Mouse (Mus musculus) stomach, embryonic 14.5 days (tissue): ENCODE measurements around the gene Ppm1l. TPM values are rescaled to one million over a fixed set of nuclear protein-coding genes. Genes with fewer than 3 reads are reported as not detected.

ENCODE experiments used
- ATAC-seq: fragments of 200-750 bp; cut with Nextera tagmentation; 2 replicates; pipeline ENCODE4 v1.8.0; 2017; ENCODE audit warnings: low read depth, moderate TSS enrichment; ENCODE audit not compliant: insufficient number of reproducible peaks, insufficient read depth, low FRiP score
- H3K27ac ChIP-seq: fragments of 300-500 bp; sonication (generic); 2 replicates; pipeline ENCODE4 v1.5.1; 2014; ENCODE audit warnings: mild to moderate bottlenecking, low read length, moderate library complexity, mixed read lengths
- H3K27me3 ChIP-seq: fragments of 300-500 bp; sonication (generic); 2 replicates; pipeline ENCODE4 v1.6.1; 2014; ENCODE audit warnings: low read length, control low read depth, mixed read lengths; ENCODE audit not compliant: control insufficient read depth, insufficient read depth
- H3K36me3 ChIP-seq: fragments of 300-500 bp; sonication (generic); 2 replicates; pipeline ENCODE4 v1.6.1; 2014; ENCODE audit warnings: mild to moderate bottlenecking, control low read depth, low read length, moderate library complexity, mixed read lengths; ENCODE audit not compliant: control insufficient read depth, insufficient read depth
- H3K4me1 ChIP-seq: fragments of 300-500 bp; sonication (generic); 2 replicates; pipeline ENCODE4 v1.6.1; 2014; ENCODE audit warnings: low read length, control low read depth, mixed read lengths; ENCODE audit not compliant: control insufficient read depth, insufficient read depth
- H3K4me2 ChIP-seq: fragments of 300-500 bp; sonication (generic); replicated peaks from 2 replicates; pipeline ENCODE4 v1.6.1; 2014; ENCODE audit warnings: low read depth, low read length, control low read depth
- H3K4me3 ChIP-seq: fragments of 300-500 bp; sonication (generic); 2 replicates; pipeline ENCODE4 v1.5.1; 2014; ENCODE audit warnings: low read depth, low read length, control low read depth
- H3K9ac ChIP-seq: fragments of 300-500 bp; sonication (generic); replicated peaks from 2 replicates; pipeline ENCODE4 v1.6.1; 2014; ENCODE audit warnings: low read depth, mild to moderate bottlenecking, control low read depth, low read length, moderate library complexity, mixed read lengths
- H3K9me3 ChIP-seq: fragments of 300-500 bp; sonication (generic); 2 replicates; pipeline ENCODE4 v1.6.1; 2016; ENCODE audit warnings: low read depth, low read length, control low read depth; ENCODE audit not compliant: control insufficient read depth
- WGBS: fragments of 180-500 bp; shearing (Covaris S2); extraction: QIAGEN DNeasy Blood & Tissue Kit; methylation state at CpG from one replicate; pipeline ENCODE4 v1.1.7; 2014; 5-methylcytosine and 5-hydroxymethylcytosine counted together
- polyA plus RNA-seq: library from polyadenylated mRNA; unstranded; fragments of >200 nt; fragmentation: Nextera tagmentation; extraction: Ambion mirVana; gene quantifications from 2 replicates; pipeline ENCODE4 v1.2.1, GENCODE M21; 2014

Ppm1l gene
- polyA plus RNA-seq, 1 experiment from 2014 or later: 8.0 TPM

GRCm38 (mm10) chr3:69594071-69594470, 277.4 kb downstream of the Ppm1l start:
- Histone ChIP-seq H3K9ac (no peak overlapping the region), H3K36me3 (no peaks in the 10 kb centered on the region), H3K27ac (no peak overlapping the region), H3K4me3 (no peak overlapping the region), H3K9me3 (no peaks in the 10 kb centered on the region), H3K4me1 (no peaks in the 10 kb centered on the region; the same call in 1 of the 2 replicates), H3K27me3 (no peaks in the 10 kb centered on the region), H3K4me2 (no peak overlapping the region)
- ATAC-seq: no peak
- WGBS: 67% methylated on average over 9 of the region's 9 CpGs

GRCm38 (mm10) chr3:69596116-69596515, 279.5 kb downstream of the Ppm1l start:
- Histone ChIP-seq H3K9me3 (no peaks in the 10 kb centered on the region), H3K4me2 (no peak overlapping the region), H3K4me3 (no peak overlapping the region), H3K4me1 (no peaks in the 10 kb centered on the region; the same call in 1 of the 2 replicates), H3K9ac (no peak overlapping the region), H3K36me3 (no peaks in the 10 kb centered on the region), H3K27ac (no peak overlapping the region), H3K27me3 (no peaks in the 10 kb centered on the region)
- ATAC-seq: no peak
- WGBS: 76% methylated on average over 3 of the region's 3 CpGs

GRCm38 (mm10) chr3:69597211-69597610, 280.6 kb downstream of the Ppm1l start:
- Histone ChIP-seq H3K36me3 (no peaks in the 10 kb centered on the region), H3K9ac (no peak overlapping the region), H3K4me1 (no peaks in the 10 kb centered on the region; the same call in 1 of the 2 replicates), H3K27me3 (no peaks in the 10 kb centered on the region), H3K4me2 (peak overlapping the region; percentile 79), H3K4me3 (peak overlapping the region; percentile 73; the same call in 1 of the 2 replicates), H3K27ac (no peak overlapping the region), H3K9me3 (no peaks in the 10 kb centered on the region)
- ATAC-seq: no peak
- 82% methylated on average over 6 of the region's 6 CpGs for WGBS

GRCm38 (mm10) chr3:69597816-69598215, 281.2 kb downstream of the Ppm1l start:
- Histone ChIP-seq H3K27me3 (no peaks in the 10 kb centered on the region), H3K4me2 (peak overlapping the region; percentile 79), H3K9me3 (no peaks in the 10 kb centered on the region), H3K4me3 (peak overlapping the region; percentile 73), H3K27ac (peak overlapping the region; percentile 44), H3K9ac (peak overlapping the region; percentile 81), H3K36me3 (no peaks in the 10 kb centered on the region), H3K4me1 (no peaks in the 10 kb centered on the region; the same call in 1 of the 2 replicates)
- no peak for ATAC-seq
- 15% methylated on average over 7 of the region's 7 CpGs for WGBS

GRCm38 (mm10) chr3:69598261-69599165, 281.9 kb downstream of the Ppm1l start, which contains the start of gene B3galnt1:
B3galnt1 (minus strand) TSS chr3:69598960.
- peak; percentile 84 for ATAC-seq
- H3K4me2 ChIP-seq: peak within 1 kb of the TSS; percentile 79
- H3K4me3 ChIP-seq: peak within 1 kb of the TSS; percentile 73
- no peaks in the 10 kb centered on the region for H3K36me3 ChIP-seq
- no peaks in the 10 kb centered on the region for H3K9me3 ChIP-seq
- no peaks in the 10 kb centered on the region; the same call in 1 of the 2 replicates for H3K4me1 ChIP-seq
- no peaks in the 10 kb centered on the region for H3K27me3 ChIP-seq
- peak within 1 kb of the TSS; percentile 44 for H3K27ac ChIP-seq
- H3K9ac ChIP-seq: peak within 1 kb of the TSS; percentile 81
- WGBS: 1% methylated on average over 67 of the region's 99 CpGs

GRCm38 (mm10) chr3:69599166-69599500, 282.5 kb downstream of the Ppm1l start:
- peak; percentile 12; the same call in 1 of the 2 replicates for ATAC-seq
- no peaks in the 10 kb centered on the region for H3K9me3 ChIP-seq
- no peaks in the 10 kb centered on the region for H3K27me3 ChIP-seq
- WGBS: 16% methylated on average over 5 of the region's 5 CpGs
- H3K36me3 ChIP-seq: no peaks in the 10 kb centered on the region
- peak overlapping the region; percentile 79 for H3K4me2 ChIP-seq
- no peak overlapping the region for H3K27ac ChIP-seq
- H3K4me3 ChIP-seq: peak overlapping the region; percentile 73
- peak overlapping the region; percentile 81; the same call in 1 of the 2 replicates for H3K9ac ChIP-seq
- no peaks in the 10 kb centered on the region; the same call in 1 of the 2 replicates for H3K4me1 ChIP-seq

- no peaks in the 10 kb centered on the region for H3K9me3 ChIP-seq
- no peak overlapping the region for H3K9ac ChIP-seq
- whole genome bisulfite sequencing: 82% methylated on average over 1 of the region's 1 CpGs
- H3K27ac ChIP-seq: no peak overlapping the region
- no peaks in the 10 kb centered on the region for H3K36me3 ChIP-seq
- H3K4me2 ChIP-seq: no peak overlapping the region
- H3K27me3 ChIP-seq: no peaks in the 10 kb centered on the region
- no peak for ATAC-seq
- no peaks in the 10 kb centered on the region for H3K4me1 ChIP-seq
- H3K4me3 ChIP-seq: no peak overlapping the region
Measured at GRCm38 (mm10) chr3:69606923-69607322, 290.3 kb downstream of the Ppm1l start.

GRCm38 (mm10) chr3:69607468-69607867, 290.8 kb downstream of the Ppm1l start:
- Histone ChIP-seq H3K27ac (no peak overlapping the region), H3K27me3 (no peaks in the 10 kb centered on the region), H3K4me3 (no peak overlapping the region), H3K4me1 (no peaks in the 10 kb centered on the region), H3K9ac (no peak overlapping the region), H3K9me3 (no peaks in the 10 kb centered on the region; the same call in 1 of the 2 replicates), H3K36me3 (no peaks in the 10 kb centered on the region), H3K4me2 (no peak overlapping the region)
- WGBS: 47% methylated on average over 1 of the region's 1 CpGs
- ATAC-seq: no peak
